ENCODE assay signal across 8 mouse cellular contexts in the genomic region with DNA sequence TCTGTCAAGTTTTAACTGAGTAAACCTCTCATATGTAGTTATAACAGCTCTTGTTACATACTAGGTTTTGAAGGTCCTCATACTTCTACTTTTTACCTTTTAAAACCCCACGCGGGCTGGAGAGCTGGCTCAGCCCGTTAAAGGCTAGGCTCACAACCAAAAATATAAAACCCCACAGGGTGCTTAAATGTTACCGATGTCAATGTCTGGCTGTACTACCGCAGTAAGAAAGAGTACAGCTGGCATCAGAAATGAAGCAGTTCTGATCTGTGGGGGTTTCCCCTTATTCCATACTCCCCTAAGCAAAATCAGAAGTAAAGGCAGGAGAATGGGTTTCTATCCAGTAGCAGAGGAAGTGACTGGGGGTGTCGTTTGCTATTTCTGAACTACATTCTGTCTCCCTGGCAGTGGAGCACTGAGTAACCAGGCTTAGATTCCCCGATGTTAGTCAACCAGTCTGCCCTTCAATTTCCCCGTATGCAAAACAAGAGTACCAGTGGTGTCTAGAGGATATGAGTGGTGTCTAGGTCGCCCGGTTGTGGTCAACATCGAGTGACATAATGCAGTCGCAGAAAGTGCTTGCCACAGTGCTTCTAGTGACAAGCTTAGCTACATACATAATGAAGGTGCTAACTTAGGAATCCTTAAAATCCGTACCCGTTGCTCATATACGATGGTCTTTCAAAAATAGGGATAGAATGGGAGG. TPM values are rescaled to one million over a fixed set of nuclear protein-coding genes. Genes with fewer than 3 reads are reported as not detected.
DNase-seq lines count a peak whose midpoint lies in the region; ATAC-seq and TF ChIP-seq lines count a peak whose summit lies in the region.

No protein-coding gene starts in this region.

- H3K4me3 ChIP-seq in embryonic facial prominence, embryonic 15.5 days (replicated peaks) = peak overlapping the region; percentile 91
- peak overlapping the region; percentile 97 for H3K4me3 ChIP-seq in hindbrain, embryonic 14.5 days (replicated peaks; ENCODE audit: low read length)
- H3K4me3 ChIP-seq in limb, embryonic 14.5 days (replicated peaks; ENCODE audit: low read length) = peak overlapping the region; percentile 81
- peak overlapping the region; percentile 89 for H3K4me3 ChIP-seq in midbrain, embryonic 15.5 days

- H3K27me3 ChIP-seq in embryonic facial prominence, embryonic 15.5 days = no peaks in the 10 kb centered on the region
- no peaks in the 10 kb centered on the region for H3K27me3 ChIP-seq in hindbrain, embryonic 14.5 days (ENCODE audit: control insufficient read depth, insufficient read depth, low read length)
- H3K27me3 ChIP-seq in limb, embryonic 14.5 days (ENCODE audit: control insufficient read depth, insufficient read depth, low read length) = no peaks in the 10 kb centered on the region
- H3K27me3 ChIP-seq in midbrain, embryonic 15.5 days (replicated peaks) = no peaks in the 10 kb centered on the region

- H3K27ac ChIP-seq in embryonic facial prominence, embryonic 15.5 days (replicated peaks) = no peak overlapping the region
- H3K27ac ChIP-seq in hindbrain, embryonic 14.5 days = no peak overlapping the region
- H3K27ac ChIP-seq in limb, embryonic 14.5 days (replicated peaks; ENCODE audit: low read depth, low read length) = no peak overlapping the region
- H3K27ac ChIP-seq in midbrain, embryonic 15.5 days = no peak overlapping the region

- H3K9me3 ChIP-seq in embryonic facial prominence, embryonic 15.5 days (replicated peaks) = no peaks in the 10 kb centered on the region
- H3K9me3 ChIP-seq in hindbrain, embryonic 14.5 days (ENCODE audit: control insufficient read depth, low read length) = no peaks in the 10 kb centered on the region
- H3K9me3 ChIP-seq in limb, embryonic 14.5 days (ENCODE audit: control insufficient read depth, low read length) = no peaks in the 10 kb centered on the region
- H3K9me3 ChIP-seq in midbrain, embryonic 15.5 days = no peaks in the 10 kb centered on the region

- ATAC-seq in embryonic facial prominence, embryonic 15.5 days (ENCODE audit: insufficient number of reproducible peaks, low FRiP score, low TSS enrichment, low read depth) = no peak
- no peak for ATAC-seq in hindbrain, embryonic 14.5 days (ENCODE audit: low FRiP score)
- no peak for ATAC-seq in limb, embryonic 14.5 days (ENCODE audit: low FRiP score, low read depth)
- ATAC-seq in midbrain, embryonic 15.5 days (replicated peaks) = no peak

- peaks cover 27% of the 10 kb centered on the region for H3K4me1 ChIP-seq in embryonic facial prominence, embryonic 15.5 days
- peaks cover 39% of the 10 kb centered on the region for H3K4me1 ChIP-seq in hindbrain, embryonic 14.5 days (replicated peaks; ENCODE audit: control insufficient read depth, insufficient read depth, low read length)
- peaks cover 23% of the 10 kb centered on the region for H3K4me1 ChIP-seq in limb, embryonic 14.5 days (ENCODE audit: control insufficient read depth, insufficient read depth, low read length)
- H3K4me1 ChIP-seq in midbrain, embryonic 15.5 days = peaks cover 38% of the 10 kb centered on the region

- peak overlapping the region; percentile 80 for H3K9ac ChIP-seq in embryonic facial prominence, embryonic 15.5 days
- H3K9ac ChIP-seq in hindbrain, embryonic 14.5 days = peak overlapping the region; percentile 92
- H3K9ac ChIP-seq in limb, embryonic 14.5 days (ENCODE audit: low read depth, low read length, severe bottlenecking) = peak overlapping the region; percentile 72
- peak overlapping the region; percentile 94 for H3K9ac ChIP-seq in midbrain, embryonic 15.5 days

- DNase-seq in adrenal gland, adult (ENCODE audit: inconsistent age in 2 of 2, low spot score in 1 of 2) = peak; percentile 13 to 69
- DNase-seq in adrenal gland, adult 8-10 months = no peak
- peak; percentile 85 for DNase-seq in CD4-positive, CD25-positive, alpha-beta regulatory T cell, adult 2 months (ENCODE audit: low read depth, low spot score)
- no peak for DNase-seq in hindbrain, embryonic 14.5 days (ENCODE audit: low spot score)
- DNase-seq in limb, embryonic 14.5 days (ENCODE audit: low spot score) = no peak
- DNase-seq in thymus, postnatal 36 days = peak; percentile 6 to 14

- no peaks in the 10 kb centered on the region for H3K36me3 ChIP-seq in embryonic facial prominence, embryonic 15.5 days
- no peaks in the 10 kb centered on the region for H3K36me3 ChIP-seq in hindbrain, embryonic 14.5 days (replicated peaks; ENCODE audit: control insufficient read depth, insufficient read depth)
- H3K36me3 ChIP-seq in limb, embryonic 14.5 days (ENCODE audit: control insufficient read depth, insufficient read depth, low read length) = no peaks in the 10 kb centered on the region
- H3K36me3 ChIP-seq in midbrain, embryonic 15.5 days (replicated peaks) = no peaks in the 10 kb centered on the region

- no peak for TF ChIP-seq POLR2A in limb, embryonic 14.5 days (IDR thresholded peaks at IDR 0.05; ENCODE audit: borderline replicate concordance, extremely low read depth, insufficient read depth, insufficient read length)

- WGBS in embryonic facial prominence, embryonic 15.5 days = 22% methylated on average over 15 of the region's 15 CpGs
- 34% methylated on average over 15 of the region's 15 CpGs for WGBS in hindbrain, embryonic 14.5 days
- 22% methylated on average over 15 of the region's 15 CpGs for WGBS in limb, embryonic 14.5 days
- 28% methylated on average over 15 of the region's 15 CpGs for WGBS in midbrain, embryonic 15.5 days

- H3K4me2 ChIP-seq in embryonic facial prominence, embryonic 15.5 days (replicated peaks) = peak overlapping the region; percentile 94
- peak overlapping the region; percentile 98 for H3K4me2 ChIP-seq in hindbrain, embryonic 14.5 days (replicated peaks)
- peak overlapping the region; percentile 98 for H3K4me2 ChIP-seq in limb, embryonic 14.5 days (replicated peaks; ENCODE audit: low read depth, low read length, severe bottlenecking)
- H3K4me2 ChIP-seq in midbrain, embryonic 15.5 days = peak overlapping the region; percentile 94

RNA-seq across cellular contexts. Expression of a gene that starts 1.4 kb away (rescaled TPM):
- total RNA-seq in adrenal gland, adult 8-10 months (2022) = 10 to 100 TPM; 35.5 to 54.1 (median 45.7) TPM
- 10.8 and 11.5 TPM in 2 replicates for polyA plus RNA-seq in embryonic facial prominence, embryonic 15.5 days (2015; fragmentation: Nextera tagmentation; extraction: Ambion mirVana)
- 12.7 TPM in 2 replicates for polyA plus RNA-seq in hindbrain, embryonic 14.5 days (2014; fragmentation: Nextera tagmentation; extraction: Ambion mirVana)
- 24.9 and 25.1 TPM in 2 replicates for polyA plus RNA-seq in limb, embryonic 14.5 days (2012; rRNA removed)
- polyA plus RNA-seq in limb, embryonic 14.5 days (2014; fragmentation: Nextera tagmentation; extraction: Ambion mirVana) = 21.0 and 21.7 TPM in 2 replicates
- polyA plus RNA-seq in midbrain, embryonic 15.5 days (2015; fragmentation: Nextera tagmentation; extraction: Ambion mirVana) = 5.3 and 5.4 TPM in 2 replicates

RNA-seq across cellular contexts. Expression of a gene that starts 56.5 kb away (rescaled TPM):
- total RNA-seq in adrenal gland, adult 8-10 months (2022) = under 1 TPM; 0.34 to 0.66 (median 0.60) TPM
- polyA plus RNA-seq in embryonic facial prominence, embryonic 15.5 days (2015; fragmentation: Nextera tagmentation; extraction: Ambion mirVana) = 1.5 and 1.8 TPM in 2 replicates
- polyA plus RNA-seq in hindbrain, embryonic 14.5 days (2014; fragmentation: Nextera tagmentation; extraction: Ambion mirVana) = not detected in 2 replicates
- 0.09 and 0.17 TPM in 2 replicates for polyA plus RNA-seq in limb, embryonic 14.5 days (2012; rRNA removed)
- 0.33 and 0.36 TPM in 2 replicates for polyA plus RNA-seq in limb, embryonic 14.5 days (2014; fragmentation: Nextera tagmentation; extraction: Ambion mirVana)
- polyA plus RNA-seq in midbrain, embryonic 15.5 days (2015; fragmentation: Nextera tagmentation; extraction: Ambion mirVana) = not detected in 2 replicates

Comparison
In these comparisons a context has a peak if more than half of its experiments do, and no peak if none do; other contexts are left out.
1. DNase-seq: peak in adrenal gland, adult (2 of 2), CD4-positive, CD25-positive, alpha-beta regulatory T cell, adult 2 months (single experiment) and thymus, postnatal 36 days (2 of 2); none in adrenal gland, adult 8-10 months (single experiment), hindbrain, embryonic 14.5 days (single experiment) and limb, embryonic 14.5 days (single experiment).
2. Peak in every context shown above with its lines, with median percentiles within 50 percentile points of each other: H3K4me2 ChIP-seq, H3K4me3 ChIP-seq and H3K9ac ChIP-seq.